Mouse (Mus musculus) ES-E14 (cell line): ENCODE measurements around the gene Atoh8.

Source experiments
- CHD2 ChIP-seq: IDR thresholded peaks from 2 replicates; pipeline ENCODE4 v1.6.1; 2014; ENCODE audit warnings: mild to moderate bottlenecking, low read depth, low read length, inconsistent platforms
- HCFC1 ChIP-seq: IDR thresholded peaks from 2 replicates; pipeline ENCODE4 v1.6.1; 2012; ENCODE audit warnings: low read length, inconsistent platforms, borderline replicate concordance; ENCODE audit not compliant: insufficient read depth

- TF ChIP-seq HCFC1 (no peak), CHD2 (no peak)
These were observed 44.8 kb downstream of the Atoh8 start for GRCm38 (mm10) chr6:72190577-72190976.
